Mouse (Mus musculus): ENCODE data around the gene G6pdx. TPM values are rescaled to one million over a fixed set of nuclear protein-coding genes. Genes with fewer than 3 reads are reported as not detected.

G6pdx gene
- polyA plus RNA-seq, 1 experiment from 2014 or later = 48.7 TPM

- Histone ChIP-seq H3K27ac (ENCODE audit: low read depth) (no peak overlapping the region), H3K27me3 (ENCODE audit: insufficient read depth, low read length) (no peaks in the 10 kb centered on the region), H3K4me2 (no peak overlapping the region), H3K4me3 (ENCODE audit: low read depth, low read length) (no peak overlapping the region), H3K36me3 (ENCODE audit: insufficient read depth) (peaks cover 3% of the 10 kb centered on the region; the same call in 1 of the 2 replicates), H3K9me3 (ENCODE audit: low read depth, low read length) (no peaks in the 10 kb centered on the region), H3K9ac (no peak overlapping the region), H3K4me1 (ENCODE audit: insufficient read depth) (no peaks in the 10 kb centered on the region)
- DNase-seq (no peak), ATAC-seq (ENCODE audit: insufficient read depth) (no peak)
- TF ChIP-seq CTCF (IDR thresholded peaks at IDR 0.05; ENCODE audit: low read depth) = no peak
Observed at GRCm38 (mm10) chrX:74388153-74388552, 40.8 kb downstream of the G6pdx start.

- DNase-seq (no peak), ATAC-seq (ENCODE audit: insufficient read depth) (no peak)
- Histone ChIP-seq H3K9me3 (ENCODE audit: low read depth, low read length) (no peaks in the 10 kb centered on the region), H3K27ac (ENCODE audit: low read depth) (no peak overlapping the region), H3K4me3 (ENCODE audit: low read depth, low read length) (no peak overlapping the region), H3K27me3 (ENCODE audit: insufficient read depth, low read length) (no peaks in the 10 kb centered on the region), H3K4me1 (ENCODE audit: insufficient read depth) (no peaks in the 10 kb centered on the region), H3K4me2 (no peak overlapping the region), H3K9ac (no peak overlapping the region), H3K36me3 (ENCODE audit: insufficient read depth) (peaks cover 3% of the 10 kb centered on the region; the same call in 1 of the 2 replicates)
- no peak for TF ChIP-seq CTCF (IDR thresholded peaks at IDR 0.05; ENCODE audit: low read depth)
- 78% methylated on average over 2 of the region's 2 CpGs for WGBS
Observed at GRCm38 (mm10) chrX:74384451-74384850, 44.5 kb downstream of the G6pdx start.

GRCm38 (mm10) chrX:74372888-74373549 is 56.0 kb downstream of the G6pdx start, which contains the start of the genes Ubl4a and Slc10a3:
Gene Ubl4a, minus strand, starts transcription at chrX:74373218.
Gene Slc10a3, minus strand, starts transcription at chrX:74373349.
- peak within 1 kb of the TSS; percentile 51 for H3K9ac ChIP-seq
- peak; percentile 91 for ATAC-seq (ENCODE audit: insufficient read depth)
- H3K36me3 ChIP-seq (ENCODE audit: insufficient read depth) = no peaks in the 10 kb centered on the region
- H3K4me1 ChIP-seq (ENCODE audit: insufficient read depth) = no peaks in the 10 kb centered on the region
- no peak within 1 kb of the TSS for H3K27ac ChIP-seq (ENCODE audit: low read depth)
- H3K4me2 ChIP-seq = peak within 1 kb of the TSS; percentile 66
- TF ChIP-seq CTCF (IDR thresholded peaks at IDR 0.05; ENCODE audit: low read depth) = no peak
- peak; percentile 92 for DNase-seq
- peak within 1 kb of the TSS; percentile 48 for H3K4me3 ChIP-seq (ENCODE audit: low read depth, low read length)
- no peaks in the 10 kb centered on the region for H3K9me3 ChIP-seq (ENCODE audit: low read depth, low read length)
- WGBS = 15% methylated on average over 32 of the region's 32 CpGs
- no peaks in the 10 kb centered on the region for H3K27me3 ChIP-seq (ENCODE audit: insufficient read depth, low read length)

DNA sequence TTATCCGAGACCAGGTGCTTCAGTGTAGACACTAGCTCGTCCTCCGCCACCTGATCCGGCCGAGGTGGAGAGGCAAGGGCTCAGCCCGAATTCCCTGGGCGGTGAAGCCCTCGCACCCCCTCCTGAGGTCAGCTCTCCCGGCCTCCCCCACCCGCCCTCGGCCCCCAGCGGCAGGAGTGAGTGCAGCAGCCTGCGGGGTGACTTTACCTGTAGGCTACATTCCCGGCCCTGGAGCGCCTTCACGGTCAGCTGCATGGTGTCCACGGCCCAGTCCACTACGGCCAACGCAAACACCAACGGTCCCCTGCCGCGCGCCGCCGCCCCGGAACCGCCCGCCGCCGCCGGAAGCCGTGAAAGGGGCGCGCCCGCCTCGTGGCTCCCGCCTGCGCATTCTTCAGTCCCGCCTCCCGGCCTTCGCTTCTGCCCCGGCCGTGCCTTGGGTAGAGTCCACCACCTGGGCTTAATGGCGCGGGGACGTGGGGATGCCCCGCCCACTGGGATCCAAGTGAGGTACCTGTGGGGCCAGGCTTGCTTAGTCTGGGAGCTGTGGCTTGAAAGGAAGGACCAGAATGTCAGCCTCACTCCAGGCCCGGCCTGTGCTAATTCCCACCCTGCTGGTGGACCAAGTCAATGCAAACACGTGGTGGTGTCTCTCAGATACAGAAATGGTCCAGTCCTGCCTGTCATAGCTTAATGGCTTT is 60.6 kb downstream of the G6pdx start:
- H3K4me1 ChIP-seq (ENCODE audit: insufficient read depth) = no peaks in the 10 kb centered on the region
- no peaks in the 10 kb centered on the region for H3K9me3 ChIP-seq (ENCODE audit: low read depth, low read length)
- H3K4me2 ChIP-seq = peak overlapping the region; percentile 59
- no peaks in the 10 kb centered on the region for H3K36me3 ChIP-seq (ENCODE audit: insufficient read depth)
- peak; percentile 47 for TF ChIP-seq CTCF (IDR thresholded peaks at IDR 0.05; ENCODE audit: low read depth)
- DNase-seq (peak; percentile 82), ATAC-seq (ENCODE audit: insufficient read depth) (peak; percentile 81)
- 10% methylated on average over 36 of the region's 49 CpGs for WGBS
- peak overlapping the region; percentile 73 for H3K27ac ChIP-seq (ENCODE audit: low read depth)
- peak overlapping the region; percentile 57 for H3K4me3 ChIP-seq (ENCODE audit: low read depth, low read length)
- H3K27me3 ChIP-seq (ENCODE audit: insufficient read depth, low read length) = no peaks in the 10 kb centered on the region
- H3K9ac ChIP-seq = peak overlapping the region; percentile 77

GRCm38 (mm10) chrX:74367512-74367911 is 61.5 kb downstream of the G6pdx start:
- Histone ChIP-seq H3K27me3 (ENCODE audit: insufficient read depth, low read length) (no peaks in the 10 kb centered on the region), H3K27ac (ENCODE audit: low read depth) (no peak overlapping the region), H3K9me3 (ENCODE audit: low read depth, low read length) (no peaks in the 10 kb centered on the region), H3K36me3 (ENCODE audit: insufficient read depth) (no peaks in the 10 kb centered on the region), H3K4me3 (ENCODE audit: low read depth, low read length) (peak overlapping the region; percentile 57), H3K4me2 (peak overlapping the region; percentile 59), H3K4me1 (ENCODE audit: insufficient read depth) (no peaks in the 10 kb centered on the region), H3K9ac (peak overlapping the region; percentile 77)
- TF ChIP-seq CTCF (IDR thresholded peaks at IDR 0.05; ENCODE audit: low read depth) = no peak
- no peak for ATAC-seq (ENCODE audit: insufficient read depth)
- DNase-seq = no peak
- WGBS = 57% methylated on average over 10 of the region's 10 CpGs

Other genes starting within 250 kb of the G6pdx start
- gene Flna, start 179.4 kb downstream of the G6pdx start, polyA plus RNA-seq (2014; fragmentation: Nextera tagmentation; extraction: Ambion mirVana) = 474 and 504 TPM in 2 replicates
- 29.1 and 29.3 TPM in 2 replicates for gene Emd, start 174.5 kb downstream of the G6pdx start, polyA plus RNA-seq (2014; fragmentation: Nextera tagmentation; extraction: Ambion mirVana)
- 989 and 995 TPM in 2 replicates for gene Rpl10, start 158.4 kb downstream of the G6pdx start, polyA plus RNA-seq (2014; fragmentation: Nextera tagmentation; extraction: Ambion mirVana)
- 54.1 and 54.3 TPM in 2 replicates for gene Taz, start 147.3 kb downstream of the G6pdx start, polyA plus RNA-seq (2014; fragmentation: Nextera tagmentation; extraction: Ambion mirVana)
- 10.3 and 11.0 TPM in 2 replicates for gene Dnase1l1, start 146.9 kb downstream of the G6pdx start, polyA plus RNA-seq (2014; fragmentation: Nextera tagmentation; extraction: Ambion mirVana)
- 109 and 117 TPM in 2 replicates for gene Atp6ap1, start 132.1 kb downstream of the G6pdx start, polyA plus RNA-seq (2014; fragmentation: Nextera tagmentation; extraction: Ambion mirVana)
- gene Gdi1, start 124.2 kb downstream of the G6pdx start, polyA plus RNA-seq (2014; fragmentation: Nextera tagmentation; extraction: Ambion mirVana) = 142 and 156 TPM in 2 replicates
- gene Fam50a, start 116.2 kb downstream of the G6pdx start, polyA plus RNA-seq (2014; fragmentation: Nextera tagmentation; extraction: Ambion mirVana) = 50.9 and 53.2 TPM in 2 replicates
- 8.7 and 11.9 TPM in 2 replicates for gene Plxna3, start 100.1 kb downstream of the G6pdx start, polyA plus RNA-seq (2014; fragmentation: Nextera tagmentation; extraction: Ambion mirVana)
- gene Lage3, start 75.6 kb downstream of the G6pdx start, polyA plus RNA-seq (2014; fragmentation: Nextera tagmentation; extraction: Ambion mirVana) = 113 and 114 TPM in 2 replicates
- 88.8 and 90.6 TPM in 2 replicates for gene Ubl4a, start 56.0 kb downstream of the G6pdx start, polyA plus RNA-seq (2014; fragmentation: Nextera tagmentation; extraction: Ambion mirVana)
- 22.9 and 23.2 TPM in 2 replicates for gene Slc10a3, start 55.8 kb downstream of the G6pdx start, polyA plus RNA-seq (2014; fragmentation: Nextera tagmentation; extraction: Ambion mirVana)
- 34.2 and 37.1 TPM in 2 replicates for gene Fam3a, start 35.9 kb downstream of the G6pdx start, polyA plus RNA-seq (2014; fragmentation: Nextera tagmentation; extraction: Ambion mirVana)
- 19.6 and 20.0 TPM in 2 replicates for gene Ikbkg, start 35.9 kb downstream of the G6pdx start, polyA plus RNA-seq (2014; fragmentation: Nextera tagmentation; extraction: Ambion mirVana)
- not detected in 2 replicates for gene Gm6880, start 52.2 kb upstream of the G6pdx start, polyA plus RNA-seq (2014; fragmentation: Nextera tagmentation; extraction: Ambion mirVana)
- not detected in 2 replicates for gene Olfr1326-ps1, start 145.7 kb upstream of the G6pdx start, polyA plus RNA-seq (2014; fragmentation: Nextera tagmentation; extraction: Ambion mirVana)
- gene Olfr1325, start 163.5 kb upstream of the G6pdx start, polyA plus RNA-seq (2014; fragmentation: Nextera tagmentation; extraction: Ambion mirVana) = not detected in 2 replicates
- not detected in 2 replicates for gene Gm5640, start 216.4 kb upstream of the G6pdx start, polyA plus RNA-seq (2014; fragmentation: Nextera tagmentation; extraction: Ambion mirVana)

Measured in lung, embryonic 14.5 days (tissue).